Mouse (Mus musculus) cerebellum, adult 8-10 months (tissue): Measurements from ENCODE around the gene Tkt.

Experiments used
- DNase-seq: peaks from one replicate; pipeline ENCODE4 v3.0.0; 2022

Gene Tkt

DNA sequence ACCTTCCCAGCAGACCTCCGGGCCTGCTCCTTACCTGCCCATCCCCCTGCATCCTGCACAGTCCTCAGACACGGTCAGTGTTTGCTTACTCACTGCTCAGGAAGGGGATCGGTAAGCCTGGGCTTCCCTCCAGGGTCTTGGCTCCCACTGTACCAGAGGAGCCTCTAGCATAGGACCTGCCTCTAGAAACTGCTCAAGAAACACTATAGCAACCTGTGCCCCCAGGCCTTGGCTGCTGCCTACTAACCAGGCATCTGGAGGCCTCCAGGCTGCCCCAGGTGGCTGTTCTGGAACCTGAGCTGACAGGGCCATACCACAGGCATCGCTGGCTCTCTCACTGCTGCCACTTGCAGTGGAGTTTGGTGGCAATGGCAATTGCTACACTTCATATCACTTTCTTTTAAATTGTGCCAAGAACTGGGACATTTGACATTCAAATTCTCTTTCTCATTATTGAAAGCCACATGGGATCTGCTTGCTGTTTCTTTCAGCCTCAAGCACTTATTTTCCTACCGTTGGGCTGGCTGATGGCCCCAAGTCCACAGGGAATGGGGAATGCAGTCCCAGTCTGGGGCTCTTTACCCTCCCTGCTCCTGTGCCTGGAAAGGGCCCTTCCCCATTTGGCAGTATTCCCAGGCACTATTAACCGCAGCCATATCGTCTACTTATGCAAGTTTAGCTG lies 38.8 kb downstream of the Tkt start:
- no peak for DNase-seq

DNA sequence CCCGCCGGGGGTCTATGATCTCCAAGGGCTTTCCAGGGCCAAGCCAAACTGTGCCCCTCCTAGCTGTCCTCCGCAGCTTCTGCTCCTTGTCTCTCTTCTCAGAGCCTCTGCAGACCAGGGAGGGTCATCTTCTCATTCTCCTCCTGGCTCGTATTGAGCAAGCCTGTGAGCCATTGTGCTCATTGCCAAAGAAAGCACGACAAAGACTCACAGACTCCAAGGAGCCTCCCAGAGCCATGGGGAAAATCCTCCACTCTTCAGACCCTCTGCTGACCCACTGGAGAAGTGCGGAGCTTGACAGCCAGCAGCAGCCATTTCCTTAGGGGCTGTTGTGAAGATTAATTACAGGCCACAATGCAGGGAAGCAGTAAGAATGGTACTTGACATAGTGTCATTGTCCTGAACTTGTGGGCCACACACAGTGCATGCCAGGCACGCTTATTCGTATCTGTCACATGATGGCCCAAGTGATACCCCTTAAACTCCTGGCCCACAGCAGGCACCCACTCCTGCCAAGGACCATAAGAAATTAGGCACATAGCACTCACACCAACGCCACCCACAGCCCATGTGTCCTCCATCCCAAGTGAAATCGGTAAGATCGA lies 42.0 kb downstream of the Tkt start:
- DNase-seq, result no peak

DNA sequence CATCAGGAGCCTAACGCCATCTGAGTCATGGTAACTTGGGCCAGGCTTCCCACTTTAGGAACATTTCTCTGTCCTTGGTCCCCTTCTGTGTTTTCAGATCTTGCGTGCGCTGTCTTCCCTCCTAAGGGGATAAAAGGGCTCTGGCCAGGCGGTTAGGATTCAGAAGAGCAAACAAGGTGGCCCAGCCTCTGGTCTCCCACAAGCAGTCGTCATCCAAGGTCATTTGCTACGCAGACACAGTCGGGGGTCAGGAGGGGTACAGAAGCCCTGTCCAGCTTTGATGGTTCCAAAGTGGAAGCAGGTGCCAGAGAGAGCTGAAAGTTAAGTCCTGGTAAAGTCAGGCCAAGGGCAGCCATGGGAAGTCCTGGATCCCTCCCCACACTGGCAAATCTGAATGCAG lies 42.8 kb downstream of the Tkt start:
- no peak for DNase-seq

- peak; percentile 62 for DNase-seq
These were observed 43.3 kb downstream of the Tkt start for GRCm38 (mm10) chr14:30591417-30591816.

DNA sequence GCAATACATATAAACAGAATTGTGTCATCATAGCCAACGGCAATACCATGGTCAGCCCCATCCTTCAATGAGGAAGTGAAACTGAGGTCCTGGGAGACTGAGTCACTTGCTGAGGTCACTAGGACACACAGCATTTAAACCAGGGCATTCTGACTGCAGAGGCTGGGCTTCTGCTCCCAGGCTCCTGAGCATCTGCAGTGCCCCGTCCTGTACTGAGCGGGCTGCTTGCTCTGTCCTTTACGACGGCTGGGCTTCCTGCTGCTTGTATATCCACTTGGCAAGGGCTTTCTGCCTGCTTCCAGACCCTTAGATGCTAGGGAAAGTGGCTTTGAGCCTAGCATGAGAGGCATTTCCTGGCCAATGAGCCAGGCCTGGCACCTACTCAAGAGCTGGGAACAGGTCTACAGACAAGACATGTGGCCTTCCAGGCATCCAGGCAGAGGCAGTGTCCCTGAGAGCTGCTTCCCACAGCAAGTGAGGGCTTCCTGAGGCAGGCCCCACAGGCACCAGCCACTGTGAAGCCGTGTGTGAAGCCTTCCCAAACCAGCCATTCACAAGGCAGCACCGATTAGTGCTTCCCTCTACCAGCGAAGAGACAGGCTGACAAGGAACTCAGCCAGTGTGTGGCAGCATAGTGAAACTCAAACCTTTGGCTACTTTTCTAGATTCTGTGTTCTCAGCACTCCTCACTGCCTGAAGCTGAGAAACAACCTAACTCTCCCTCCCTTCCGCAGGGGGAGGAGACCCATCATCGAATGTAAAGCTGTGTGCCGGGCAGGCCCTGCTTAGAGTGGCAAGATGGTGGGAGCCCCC lies 45.3 kb downstream of the Tkt start:
- peak; percentile 47 for DNase-seq

GRCm38 (mm10) chr14:30594092-30594695 lies 46.0 kb downstream of the Tkt start:
- DNase-seq, result no peak

GRCm38 (mm10) chr14:30595576-30596313 lies 47.6 kb downstream of the Tkt start:
- no peak for DNase-seq

DNA sequence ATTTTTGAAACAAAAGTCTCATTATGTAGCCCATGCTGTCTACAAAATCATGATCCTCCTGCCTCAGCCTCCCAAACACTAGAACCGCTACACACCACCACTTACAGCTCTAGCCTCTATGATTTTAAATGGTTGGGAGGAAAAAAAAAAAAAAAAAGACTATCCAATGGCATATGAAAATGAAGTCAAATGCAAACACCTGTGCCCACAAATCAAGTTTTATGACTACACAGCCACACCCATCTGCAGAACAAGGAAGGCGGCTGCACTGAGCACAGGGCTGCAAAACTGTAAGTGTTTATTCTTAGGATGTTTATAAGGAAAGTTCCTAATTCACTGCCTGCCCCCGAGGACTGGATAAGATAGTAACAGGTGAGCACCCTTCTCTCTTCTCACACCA lies 48.2 kb downstream of the Tkt start:
- DNase-seq, result no peak

DNA sequence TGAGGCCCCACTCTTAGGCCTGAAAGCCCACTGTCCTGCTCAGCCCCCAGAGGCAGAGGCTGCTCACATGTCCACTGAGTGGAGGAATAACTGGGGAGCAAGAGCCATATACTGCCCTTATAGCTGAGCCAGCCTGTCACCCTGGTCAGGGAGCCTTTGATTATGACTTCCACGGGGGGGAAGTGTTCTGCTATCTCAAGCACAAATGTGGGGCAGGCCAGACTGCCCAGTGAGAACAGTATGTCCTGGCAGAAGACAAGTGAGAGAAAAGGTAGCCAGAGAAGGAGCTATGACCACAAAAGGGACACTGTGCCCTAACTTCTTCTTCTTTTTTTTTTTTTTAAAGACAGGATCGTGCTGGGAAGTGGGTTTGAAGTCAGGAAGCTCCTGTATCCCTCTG lies 49.0 kb downstream of the Tkt start:
- DNase-seq, result no peak

- DNase-seq, result no peak
These were observed 58.7 kb downstream of the Tkt start for GRCm38 (mm10) chr14:30606817-30607216.

- no peak for DNase-seq
These were observed 59.5 kb downstream of the Tkt start for GRCm38 (mm10) chr14:30607696-30608095.

- DNase-seq, result no peak
These were observed 60.0 kb downstream of the Tkt start for GRCm38 (mm10) chr14:30608176-30608575.

DNA sequence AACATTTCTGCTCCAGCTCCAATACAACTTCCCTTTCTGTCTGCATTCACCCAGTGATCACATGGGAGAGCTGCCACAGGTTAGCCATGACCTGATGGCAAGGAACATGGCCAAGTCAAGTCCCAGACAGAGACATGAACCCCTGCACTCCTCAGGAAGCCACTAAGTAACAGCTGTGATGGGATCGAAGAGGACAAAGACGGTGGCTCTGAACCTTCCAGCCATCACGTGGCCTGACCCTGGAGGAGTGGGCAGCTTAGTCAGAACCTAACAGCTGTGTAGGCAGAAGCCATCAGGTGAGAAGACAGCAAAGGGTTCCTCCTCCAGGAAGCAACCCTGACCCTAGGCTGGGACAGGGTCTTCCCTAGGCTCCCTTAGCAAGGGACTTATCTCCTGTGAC lies 61.3 kb downstream of the Tkt start:
- no peak for DNase-seq

GRCm38 (mm10) chr14:30610304-30610703 lies 62.1 kb downstream of the Tkt start:
- no peak for DNase-seq

- DNase-seq, result no peak
These were observed 62.8 kb downstream of the Tkt start for GRCm38 (mm10) chr14:30610940-30611339.

- DNase-seq, result peak; percentile 46
These were observed 64.4 kb downstream of the Tkt start for GRCm38 (mm10) chr14:30612523-30612922.

DNA sequence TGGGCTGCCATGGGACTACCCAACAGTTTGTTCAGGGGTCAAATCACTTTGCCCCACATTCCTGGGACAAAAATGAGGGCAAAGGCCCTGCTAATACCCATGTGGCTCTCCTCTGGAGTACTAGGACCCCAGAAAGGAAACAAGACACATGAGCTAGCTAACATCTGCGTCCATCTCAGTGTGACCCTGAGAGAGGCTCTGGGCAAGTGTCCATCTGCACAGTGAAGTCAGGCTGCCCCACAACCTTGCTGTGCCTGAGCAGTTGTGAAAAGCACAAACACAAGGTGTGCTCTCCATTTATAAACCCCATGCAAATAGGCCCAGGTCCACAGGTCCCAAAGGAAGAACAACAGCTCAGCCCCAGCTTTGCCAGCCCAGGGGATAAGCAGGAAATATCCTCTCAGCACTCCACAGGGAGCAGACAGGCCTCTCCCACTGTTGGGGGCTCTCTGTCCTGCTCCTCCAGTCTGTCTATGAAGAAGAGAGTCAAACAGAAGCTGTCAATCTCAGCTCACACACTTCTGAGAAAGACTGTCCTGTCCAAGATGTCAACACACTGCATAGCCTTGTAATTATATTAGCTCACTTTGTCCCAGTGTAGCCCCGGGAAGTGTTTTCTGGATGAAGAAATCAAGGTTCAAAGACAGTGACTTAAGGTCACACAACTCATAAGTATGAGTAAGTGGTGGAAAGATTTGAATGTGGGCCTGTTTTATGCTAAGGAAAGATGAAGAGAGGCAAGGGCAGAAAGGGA lies 65.0 kb downstream of the Tkt start:
- DNase-seq, result no peak

- DNase-seq, result no peak
These were observed 68.6 kb downstream of the Tkt start for GRCm38 (mm10) chr14:30616751-30617150.

DNA sequence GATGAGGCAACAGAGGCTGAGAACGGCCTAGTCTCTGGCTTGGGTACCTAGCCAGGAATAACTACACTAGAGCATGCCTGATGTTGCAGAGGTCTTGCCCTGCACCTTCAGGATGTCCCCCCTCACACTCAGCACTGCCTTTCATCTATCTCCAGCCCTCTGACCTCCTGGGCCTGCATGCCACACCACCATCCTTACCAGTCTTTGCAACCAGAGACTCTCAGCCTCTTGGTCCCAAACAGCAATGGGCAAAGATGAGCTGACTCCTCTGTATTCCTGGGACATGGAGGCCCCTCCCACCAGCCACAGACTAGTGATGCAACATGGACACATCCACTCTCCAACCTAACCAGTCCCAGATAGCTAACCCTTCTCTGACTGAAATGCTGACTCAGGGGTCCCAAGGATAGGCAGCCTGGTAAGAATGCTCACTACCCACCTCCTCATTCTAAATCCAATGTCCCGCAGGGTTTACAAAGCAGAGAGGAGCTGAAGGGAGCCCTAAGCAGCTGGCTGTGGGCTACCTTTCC lies 70.7 kb downstream of the Tkt start:
- no peak for DNase-seq

DNA sequence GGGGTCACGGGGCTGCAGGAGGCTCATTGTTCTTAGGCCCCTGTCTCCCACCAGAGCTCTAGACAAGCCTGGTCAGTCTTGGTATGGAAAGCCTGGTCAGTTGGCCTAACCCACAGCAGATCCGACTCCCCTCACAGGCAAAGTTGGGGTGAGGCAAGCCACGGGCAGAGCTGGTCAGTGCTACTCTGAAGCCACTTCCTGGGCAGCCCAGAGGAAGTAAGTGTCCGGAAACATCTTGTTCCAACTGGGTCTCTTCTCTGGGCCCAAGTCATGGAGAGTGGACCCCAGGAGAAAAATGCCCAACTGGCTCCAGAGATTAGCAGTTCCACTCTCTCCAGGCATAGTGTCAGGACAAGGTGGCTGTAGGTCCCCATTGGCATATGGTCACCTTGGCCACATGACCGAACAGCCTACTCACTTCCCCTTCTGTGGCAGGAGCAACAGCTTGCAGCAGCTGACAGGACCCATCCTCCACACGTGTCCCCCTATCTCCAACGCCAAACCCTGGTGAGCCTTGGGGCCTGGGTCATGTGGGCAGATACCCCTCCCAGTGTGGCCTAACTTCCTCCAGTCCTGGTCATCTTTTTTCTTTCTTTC lies 71.9 kb downstream of the Tkt start:
- DNase-seq, result peak; percentile 35

DNA sequence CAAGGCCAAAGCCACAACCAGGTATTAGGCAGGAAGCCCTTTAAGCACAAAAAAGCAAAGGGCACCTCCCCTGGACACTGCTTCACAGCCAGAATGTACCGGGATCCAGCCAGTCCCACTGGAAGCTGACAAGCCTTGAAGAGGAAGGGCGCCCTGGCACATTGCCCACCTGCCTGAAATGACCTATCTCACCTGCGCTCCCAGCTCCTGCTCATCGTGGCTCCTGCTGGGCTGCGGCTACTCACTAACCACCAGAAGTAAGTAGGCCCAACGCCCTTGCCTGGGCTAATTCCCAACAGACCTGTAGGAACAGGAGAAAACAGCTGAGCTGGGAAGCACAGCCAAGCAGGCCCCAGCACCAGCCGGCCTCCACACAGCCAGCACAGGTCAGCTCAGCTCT lies 74.0 kb downstream of the Tkt start:
- DNase-seq, result peak; percentile 30

- DNase-seq, result no peak
These were observed 74.4 kb downstream of the Tkt start for GRCm38 (mm10) chr14:30622556-30622955.
